Mouse (Mus musculus) left cerebral cortex, adult 2 months (tissue): ENCODE results near the gene Atp2a2. TPM values are rescaled to one million over a fixed set of nuclear protein-coding genes. Genes with fewer than 3 reads are reported as not detected.
"Not testable (repeated sequence)": the region's sequence is repeated elsewhere in the genome, so short reads cannot be mapped to it uniquely, and the experiment has no call there.

ENCODE experiments used
- DNase-seq, 2 experiments: peaks; one replicate each; pipeline ENCODE4 v3.0.0; 2021 to 2022; ENCODE audit warnings: low spot score in 2 of 2, mixed read lengths in 1 of 2; ENCODE audit errors: extremely low spot score in 1 of 2
- H3K27ac ChIP-seq: fragments of 200-600 bp; 2 replicates; pipeline ENCODE4 v1.8.1; 2022
- H3K4me3 ChIP-seq: fragments of 200-600 bp; 2 replicates; pipeline ENCODE4 v1.8.1; 2022
- CTCF ChIP-seq: fragments of 200-600 bp; IDR thresholded peaks from 2 replicates; pipeline ENCODE4 v1.8.1; 2022; ENCODE audit warnings: antibody characterized with exemption, mild to moderate bottlenecking, moderate library complexity
- intact Hi-C: fragments of 180-260 bp; cut with DNase I; formaldehyde crosslinking; loops from one replicate; pipeline ENCODE4 v1.15.1; 2025
- total RNA-seq, 2 experiments: library from RNA; stranded (reverse); gene quantifications; 2 replicates each; pipeline ENCODE4 v1.2.3; 2021

The Atp2a2 gene
- total RNA-seq, 2 experiments from 2014 or later = 670 to 735 TPM

- intact Hi-C loops = no loop called here
- no peak for TF ChIP-seq CTCF
- Histone ChIP-seq H3K4me3 (no peak overlapping the region), H3K27ac (no peak overlapping the region)
- DNase-seq = no peak
Measured at GRCm38 (mm10) chr5:122487825-122488224, 14.2 kb downstream of the Atp2a2 start.

- H3K27ac ChIP-seq, intact Hi-C loops, H3K4me3 ChIP-seq, DNase-seq: not testable (repeated sequence)
- peak; percentile 22; the same call in 1 of the 2 replicates for TF ChIP-seq CTCF
Measured at GRCm38 (mm10) chr5:122486243-122486642, 15.8 kb downstream of the Atp2a2 start.

- DNase-seq = no peak
- Histone ChIP-seq H3K4me3 (no peak overlapping the region), H3K27ac (no peak overlapping the region)
- intact Hi-C loops = no loop called here
- no peak for TF ChIP-seq CTCF
Measured at GRCm38 (mm10) chr5:122482733-122483391, 19.2 kb downstream of the Atp2a2 start.

GRCm38 (mm10) chr5:122481844-122482243 lies 20.2 kb downstream of the Atp2a2 start:
- no peak for DNase-seq
- no peak overlapping the region for H3K27ac ChIP-seq
- no peak overlapping the region for H3K4me3 ChIP-seq
- no peak for TF ChIP-seq CTCF
- intact Hi-C loops = no loop called here

DNA sequence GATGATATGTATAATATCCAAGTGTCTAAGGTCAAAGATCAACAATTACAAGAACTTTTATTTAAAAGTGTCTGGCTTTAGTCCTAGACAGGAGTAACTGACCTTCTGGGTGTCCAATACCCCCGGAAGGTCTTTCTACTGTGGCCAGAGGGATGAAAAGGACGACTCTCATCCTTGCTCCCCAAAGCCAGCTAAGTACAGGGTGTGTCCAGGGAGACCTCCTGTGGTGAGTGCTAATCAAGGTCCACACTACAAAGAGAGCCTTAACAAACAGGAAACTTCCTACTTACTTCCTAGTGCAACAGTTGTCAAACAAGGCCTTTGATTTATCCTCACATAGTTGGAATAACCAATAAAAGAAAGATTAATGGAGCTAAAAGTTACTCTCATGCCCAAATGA lies 22.9 kb downstream of the Atp2a2 start:
- intact Hi-C loops = no loop called here

DNA sequence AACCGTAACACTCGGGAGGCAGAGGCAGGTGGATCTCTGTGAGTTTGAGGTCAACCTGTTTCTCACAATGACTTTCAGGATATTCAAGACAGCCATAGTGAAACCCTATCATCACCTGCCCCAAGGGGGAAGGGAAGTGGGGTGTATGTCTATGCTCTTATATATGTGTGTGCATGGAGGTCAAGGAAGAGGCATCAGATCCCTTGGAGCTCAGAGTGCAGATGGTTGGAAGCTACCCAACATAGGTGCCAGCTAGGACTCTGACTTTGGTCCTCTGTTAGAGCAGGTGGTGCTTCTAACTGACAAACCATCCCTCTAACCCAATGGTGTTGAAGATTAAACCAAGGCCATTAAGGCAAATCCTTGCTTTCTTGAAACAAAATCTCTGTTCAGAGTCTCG lies 24.5 kb downstream of the Atp2a2 start:
- Histone ChIP-seq H3K4me3 (no peak overlapping the region), H3K27ac (no peak overlapping the region)
- DNase-seq = no peak
- TF ChIP-seq CTCF = no peak
- intact Hi-C loops = no loop called here

More for the DNA sequence above, 22.9 kb downstream of the Atp2a2 start:
- Histone ChIP-seq H3K4me3 (no peak overlapping the region), H3K27ac (no peak overlapping the region)
- no peak for DNase-seq
- TF ChIP-seq CTCF = no peak

- Histone ChIP-seq H3K27ac (no peak overlapping the region), H3K4me3 (no peak overlapping the region)
- TF ChIP-seq CTCF = no peak
- DNase-seq = no peak
- intact Hi-C loops = no loop called here
Measured at GRCm38 (mm10) chr5:122476078-122476477, 25.9 kb downstream of the Atp2a2 start.

DNA sequence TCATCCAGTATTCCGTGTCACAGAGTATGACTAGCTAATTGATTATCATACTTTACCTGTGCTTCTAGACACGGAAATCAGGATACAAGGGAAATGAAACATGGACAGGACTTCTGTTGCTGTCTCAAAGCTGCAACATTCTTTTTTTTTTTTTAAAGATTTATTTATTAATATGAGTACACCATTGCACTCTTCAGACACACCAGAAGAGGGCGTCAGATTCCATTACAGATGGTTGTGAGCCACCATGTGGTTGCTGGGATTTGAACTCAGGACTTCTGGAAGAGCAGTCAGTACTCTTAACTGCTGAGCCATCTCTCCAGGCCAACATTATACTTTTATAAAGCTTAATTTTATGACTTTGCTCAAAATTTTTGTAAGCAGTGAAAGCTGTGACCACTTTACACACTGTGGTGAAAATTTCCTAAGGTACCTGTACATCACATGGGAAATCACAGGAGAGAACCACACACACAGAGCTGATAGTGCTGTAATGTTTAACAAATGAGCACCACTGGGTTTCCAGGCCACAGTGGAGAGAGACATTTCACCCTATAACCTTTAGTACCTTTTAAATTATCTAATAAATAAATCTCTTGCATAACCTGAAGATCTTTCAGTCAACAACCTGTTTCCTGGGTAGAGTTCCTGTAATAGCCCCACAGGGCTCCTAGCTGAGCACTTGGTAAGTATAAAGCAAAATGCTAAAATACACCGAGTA lies 27.2 kb downstream of the Atp2a2 start:
- TF ChIP-seq CTCF = peak; percentile 24
- H3K27ac ChIP-seq = no peak overlapping the region
- intact Hi-C loops = no loop called here
- H3K4me3 ChIP-seq = no peak overlapping the region
- no peak for DNase-seq

GRCm38 (mm10) chr5:122471658-122472057 lies 30.4 kb downstream of the Atp2a2 start:
- Histone ChIP-seq H3K27ac (no peak overlapping the region), H3K4me3 (no peak overlapping the region)
- intact Hi-C loops = no loop called here
- no peak for TF ChIP-seq CTCF
- no peak for DNase-seq

DNA sequence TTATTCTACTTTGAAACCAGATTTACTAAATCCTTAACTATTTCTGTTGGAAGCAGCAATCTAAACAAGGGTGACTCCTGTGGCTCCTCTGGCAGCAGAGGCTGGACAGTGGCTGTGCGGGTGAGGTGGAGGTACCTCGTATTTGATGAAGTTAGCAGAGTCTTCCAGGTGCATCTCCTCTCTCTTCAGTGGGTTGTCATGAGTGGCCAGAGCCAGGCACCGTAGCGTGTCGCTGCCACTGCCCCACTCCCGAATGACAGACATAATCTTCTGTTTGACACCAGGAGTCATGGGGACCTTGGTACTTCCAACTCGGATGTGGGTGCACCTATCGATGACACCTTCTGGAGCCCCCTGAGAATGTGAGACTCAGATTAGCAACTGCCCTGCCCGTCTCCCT lies 40.6 kb downstream of the Atp2a2 start:
- H3K27ac ChIP-seq = no peak overlapping the region
- intact Hi-C loops = no loop called here
- DNase-seq = no peak
- H3K4me3 ChIP-seq = no peak overlapping the region
- TF ChIP-seq CTCF = no peak

GRCm38 (mm10) chr5:122460656-122461055 lies 41.4 kb downstream of the Atp2a2 start:
- intact Hi-C loops = no loop called here
- no peak for DNase-seq
- no peak for TF ChIP-seq CTCF
- no peak overlapping the region for H3K27ac ChIP-seq
- H3K4me3 ChIP-seq = no peak overlapping the region

- intact Hi-C loops = no loop called here
- no peak overlapping the region for H3K27ac ChIP-seq
- H3K4me3 ChIP-seq = no peak overlapping the region
- DNase-seq = no peak
- no peak for TF ChIP-seq CTCF
Measured at GRCm38 (mm10) chr5:122459335-122459734, 42.7 kb downstream of the Atp2a2 start.

DNA sequence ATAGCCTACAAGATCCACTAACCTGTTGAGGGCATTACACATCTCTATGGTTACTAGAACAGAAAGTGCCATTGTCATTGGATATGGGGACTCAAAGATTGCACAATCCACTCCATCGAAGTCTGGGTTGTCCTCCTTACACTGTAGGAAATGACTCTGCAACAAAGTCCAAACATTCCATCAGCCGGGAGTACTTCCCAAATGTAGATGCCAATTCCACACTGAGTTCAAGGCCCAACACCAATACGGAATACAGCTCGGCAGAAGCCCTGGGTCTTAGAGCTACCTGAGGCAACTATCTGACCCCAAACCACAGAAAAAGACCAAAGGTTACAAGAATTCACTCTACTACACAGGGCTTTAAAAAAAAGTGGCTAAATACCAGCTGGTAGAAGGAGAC lies 44.0 kb downstream of the Atp2a2 start:
- no peak overlapping the region for H3K27ac ChIP-seq
- H3K4me3 ChIP-seq = no peak overlapping the region
- TF ChIP-seq CTCF = no peak
- intact Hi-C loops = no loop called here
- no peak for DNase-seq
